Mouse (Mus musculus) heart, postnatal 36 days (tissue): ENCODE data around the gene Smok3b. TPM values are rescaled to one million over a fixed set of nuclear protein-coding genes. Genes with fewer than 3 reads are reported as not detected.
A peak's percentile ranks its signal among the peaks of the same experiment; 100 is the strongest.

Experiments used
- DNase-seq, 2 experiments: peaks; one replicate each; pipeline ENCODE4 v3.0.0; 2021 to 2022
- intact Hi-C: fragments of 180-260 bp; cut with DNase I; formaldehyde crosslinking; loops from one replicate; pipeline ENCODE4 v1.15.1; 2025
- total RNA-seq, 2 experiments: library from RNA; stranded (reverse); gene quantifications; 2 replicates each; pipeline ENCODE4 v1.2.3; 2021

The Smok3b gene
- total RNA-seq, 2 experiments from 2014 or later, result not detected

DNA sequence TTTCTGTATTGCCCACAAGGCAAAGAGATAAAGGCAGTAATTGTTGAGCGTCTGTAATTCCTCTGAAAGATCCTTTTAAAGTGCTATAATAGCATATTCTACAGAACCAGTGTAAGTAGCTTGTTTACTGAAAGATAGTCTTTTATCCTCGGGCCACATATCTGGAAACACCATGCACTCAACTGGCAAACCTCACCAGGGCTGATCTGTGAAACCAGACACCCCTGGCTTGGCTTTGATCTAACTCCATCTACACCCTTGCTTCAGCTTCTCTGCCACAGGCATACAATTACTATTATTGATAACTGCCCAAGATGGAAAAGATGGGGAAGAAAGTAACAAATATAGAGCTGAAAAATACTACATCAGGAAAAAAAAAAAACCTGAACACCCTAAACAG lies 63.3 kb downstream of the Smok3b start:
- intact Hi-C loops, result loop anchor here (5.0 kb wide), 1 partner anchor 33 kb away; the partner anchor contains the start of gene Zscan21
- no peak for DNase-seq

DNA sequence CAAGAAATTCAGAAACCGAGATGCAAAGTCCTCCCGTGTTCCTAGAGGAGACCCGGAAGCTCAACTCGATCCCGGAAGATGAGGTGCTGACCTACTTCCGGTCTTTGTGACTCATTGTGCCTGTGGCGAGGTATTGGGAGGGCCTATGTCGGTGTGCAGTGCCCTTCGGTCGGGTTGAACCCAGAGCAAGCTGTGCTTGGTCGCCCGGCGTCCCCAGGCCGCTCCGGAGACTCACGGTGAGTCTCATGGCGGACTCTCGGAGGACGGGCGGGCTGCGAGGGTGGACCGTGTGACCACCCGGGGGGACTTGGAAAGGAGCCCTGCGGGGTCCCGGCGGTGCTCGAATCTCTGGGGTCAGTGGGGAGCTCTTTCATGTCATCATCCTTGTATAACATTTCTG lies 63.8 kb downstream of the Smok3b start, which contains the start of gene Zkscan1:
Zkscan1 (plus strand) TSS at position 89 of the 400 bp plus-strand sequence.
- intact Hi-C loops, result loop anchor here (1.0 to 5.0 kb wide), 2 partner anchors 32 to 70 kb away; partner anchors contain the start of genes Zfp113 and Zscan21
- DNase-seq, result peak; percentile 73 to 79

GRCm38 (mm10) chr5:138085421-138085911 lies 64.2 kb downstream of the Smok3b start:
- no peak for DNase-seq
- intact Hi-C loops, result loop anchor here (1.0 kb wide), 1 partner anchor 70 kb away; the partner anchor contains the start of gene Zfp113

DNA sequence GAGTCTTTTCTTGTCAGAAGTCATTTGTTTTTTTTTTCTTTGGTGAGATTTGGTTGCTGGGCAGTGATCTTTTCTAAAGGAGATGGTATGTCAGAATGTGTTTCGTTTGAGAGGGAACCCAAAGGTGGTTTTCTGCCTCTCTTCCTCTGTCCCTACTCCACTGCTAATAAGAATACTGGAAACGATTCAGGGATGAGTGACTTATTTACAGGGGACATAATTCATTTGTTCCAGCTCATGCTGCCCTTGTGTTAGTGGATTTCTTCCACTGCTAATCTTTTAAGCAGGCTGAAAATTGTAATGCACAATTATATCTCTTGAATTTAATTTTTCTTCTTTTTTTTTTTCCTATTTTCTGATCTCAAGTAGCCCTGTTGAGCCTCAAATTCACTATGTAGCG lies 65.6 kb downstream of the Smok3b start:
- intact Hi-C loops, result no loop called here
- DNase-seq, result no peak

- intact Hi-C loops, result no loop called here
Observed at GRCm38 (mm10) chr5:138088366-138088765, 67.1 kb downstream of the Smok3b start.

GRCm38 (mm10) chr5:138089108-138089551 lies 67.9 kb downstream of the Smok3b start:
- intact Hi-C loops, result no loop called here
- no peak for DNase-seq

More at GRCm38 (mm10) chr5:138088366-138088765, 67.1 kb downstream of the Smok3b start:
- no peak for DNase-seq

- no peak for DNase-seq
- intact Hi-C loops, result no loop called here
Observed at GRCm38 (mm10) chr5:138090271-138090670, 69.0 kb downstream of the Smok3b start.

- no peak for DNase-seq
- intact Hi-C loops, result no loop called here
Observed at GRCm38 (mm10) chr5:138090737-138091136, 69.5 kb downstream of the Smok3b start.

- intact Hi-C loops, result no loop called here
- no peak for DNase-seq
Observed at GRCm38 (mm10) chr5:138092771-138093170, 71.5 kb downstream of the Smok3b start.

GRCm38 (mm10) chr5:138094474-138094873 lies 73.2 kb downstream of the Smok3b start:
- intact Hi-C loops, result no loop called here
- DNase-seq, result no peak

Other genes starting within 250 kb of the Smok3b start
- gene Ppp1r35, start 242.6 kb upstream of the Smok3b start, total RNA-seq, result 10 to 100 TPM; 10.7 to 12.3 TPM
- 10 to 100 TPM; 25.6 to 35.3 TPM for gene Mepce, start 233.8 kb upstream of the Smok3b start, total RNA-seq
- gene Zcwpw1, start 233.6 kb upstream of the Smok3b start, total RNA-seq, result under 1 TPM; 0.36 to 0.49 TPM
- gene Pilra, start 185.1 kb upstream of the Smok3b start, total RNA-seq, result 1 to 10 TPM; 3.2 TPM
- gene Pilrb1, start 163.3 kb upstream of the Smok3b start, total RNA-seq, result 1 to 10 TPM; 1.1 to 1.2 TPM
- gene Pilrb2, start 149.6 kb upstream of the Smok3b start, total RNA-seq, result 1 to 10 TPM in 1 of 2 experiments, under 1 TPM in 1; 0.80 to 1.0 TPM
- gene Cyp3a13, start 99.8 kb upstream of the Smok3b start, total RNA-seq, result under 1 TPM; 0.19 to 0.28 TPM
- gene Gjc3, start 58.3 kb upstream of the Smok3b start, total RNA-seq, result under 1 TPM; 0.33 to 0.35 TPM
- gene Azgp1, start 39.9 kb upstream of the Smok3b start, total RNA-seq, result not detected
- gene Smok3a, start 168 bp upstream of the Smok3b start, total RNA-seq, result not detected
- gene Smok3c, start 31.8 kb downstream of the Smok3b start, total RNA-seq, result not detected
- gene Zkscan1, start 63.7 kb downstream of the Smok3b start, total RNA-seq, result 10 to 100 TPM; 14.1 to 15.1 TPM
- gene Zscan21, start 95.5 kb downstream of the Smok3b start, total RNA-seq, result 10 to 100 TPM; 10.7 to 13.6 TPM
- gene Zfp113, start 134.3 kb downstream of the Smok3b start, total RNA-seq, result 1 to 10 TPM; 7.3 to 8.3 TPM
- gene Cops6, start 139.6 kb downstream of the Smok3b start, total RNA-seq, result 100 to 1,000 TPM; 123 to 126 TPM
- 10 to 100 TPM in 1 of 2 experiments, 1 to 10 TPM in 1; 9.6 to 11.8 TPM for gene Ap4m1, start 150.6 kb downstream of the Smok3b start, total RNA-seq
- gene Mcm7, start 151.0 kb downstream of the Smok3b start, total RNA-seq, result 10 to 100 TPM; 10.5 to 11.7 TPM
- gene Taf6, start 166.0 kb downstream of the Smok3b start, total RNA-seq, result 10 to 100 TPM; 32.8 to 33.5 TPM
- gene Cnpy4, start 166.1 kb downstream of the Smok3b start, total RNA-seq, result 1 to 10 TPM; 6.4 to 7.2 TPM
- 1 to 10 TPM; 2.9 to 3.1 TPM for gene Mblac1, start 172.9 kb downstream of the Smok3b start, total RNA-seq
- gene Nxpe5, start 204.5 kb downstream of the Smok3b start, total RNA-seq, result 1 to 10 TPM in 1 of 2 experiments, under 1 TPM in 1; 0.92 to 1.9 TPM
- 10 to 100 TPM; 57.2 to 61.0 TPM for gene Lamtor4, start 234.1 kb downstream of the Smok3b start, total RNA-seq
- gene BC037034, start 242.6 kb downstream of the Smok3b start, total RNA-seq, result 1 to 10 TPM; 2.9 to 4.0 TPM